Mouse (Mus musculus): ENCODE measurements around the gene Popdc2. TPM values are rescaled to one million over a fixed set of nuclear protein-coding genes. Genes with fewer than 3 reads are reported as not detected.

The Popdc2 gene
- polyA plus RNA-seq, 1 experiment from 2014 or later = 0.17 TPM

DNA sequence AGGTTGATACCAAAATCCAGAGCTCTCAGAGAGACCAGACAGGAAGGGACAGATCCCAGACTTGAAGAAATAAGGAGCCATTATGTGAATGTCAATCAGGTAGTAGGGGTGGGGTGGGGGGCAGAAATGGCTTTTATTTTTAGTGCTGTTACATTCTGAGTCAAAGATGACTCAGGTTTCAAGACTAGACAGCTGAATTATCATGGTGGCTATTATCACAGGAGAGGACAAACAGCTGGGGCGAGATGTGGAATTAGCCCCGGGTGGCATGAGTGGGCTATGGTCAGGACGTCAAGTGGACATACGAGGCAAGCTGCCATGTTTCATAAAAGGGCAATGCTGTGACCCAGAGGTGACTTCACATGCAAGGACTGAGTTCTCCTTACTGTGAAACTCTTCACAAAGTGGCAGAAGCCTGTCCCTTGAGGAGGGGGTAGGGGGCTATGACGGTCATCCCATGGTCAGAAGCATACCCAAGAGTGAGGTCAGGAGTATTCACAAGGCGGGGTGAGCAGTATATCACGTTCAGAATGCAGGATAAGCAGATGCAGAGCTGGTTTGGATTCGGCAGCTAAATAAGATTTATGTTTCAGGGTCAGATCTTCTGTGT is 27.4 kb downstream of the Popdc2 start:
- WGBS = 84% methylated on average over 8 of the region's 8 CpGs
- Histone ChIP-seq H3K4me3 (ENCODE audit: low read depth, low read length) (no peak overlapping the region), H3K27ac (ENCODE audit: low read depth, low read length) (no peak overlapping the region), H3K4me2 (ENCODE audit: low read length) (no peak overlapping the region), H3K4me1 (ENCODE audit: control insufficient read depth, insufficient read depth, low read length) (no peaks in the 10 kb centered on the region), H3K36me3 (ENCODE audit: control insufficient read depth, insufficient read depth, low read length) (no peaks in the 10 kb centered on the region), H3K27me3 (replicated peaks; ENCODE audit: control insufficient read depth, insufficient read depth, low read length) (no peaks in the 10 kb centered on the region), H3K9me3 (replicated peaks; ENCODE audit: control insufficient read depth, low read length) (no peaks in the 10 kb centered on the region), H3K9ac (ENCODE audit: low read length) (no peak overlapping the region)
- DNase-seq (ENCODE audit: low spot score) (no peak), ATAC-seq (no peak)

DNA sequence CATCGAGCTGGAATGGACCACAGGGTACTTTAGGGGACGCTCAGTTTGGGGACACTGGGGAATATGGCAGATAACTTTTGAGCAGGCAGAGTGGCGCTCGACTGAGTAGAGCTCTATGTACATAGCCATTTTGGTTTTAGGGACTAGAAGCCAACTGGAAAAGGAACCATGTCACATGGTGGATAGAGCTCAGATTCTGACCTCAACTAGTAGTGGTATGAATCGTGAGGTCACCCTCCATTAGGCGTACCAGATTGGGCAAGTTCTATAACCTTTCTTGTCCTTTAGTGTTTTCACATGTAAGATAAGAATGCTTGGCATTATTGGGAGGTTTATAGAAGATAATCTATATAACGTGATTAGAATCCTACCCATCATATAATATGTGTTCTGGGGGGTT is 28.3 kb downstream of the Popdc2 start:
- ATAC-seq (no peak), DNase-seq (ENCODE audit: low spot score) (no peak)
- Histone ChIP-seq H3K36me3 (ENCODE audit: control insufficient read depth, insufficient read depth, low read length) (no peaks in the 10 kb centered on the region), H3K9me3 (replicated peaks; ENCODE audit: control insufficient read depth, low read length) (no peaks in the 10 kb centered on the region), H3K4me3 (ENCODE audit: low read depth, low read length) (no peak overlapping the region), H3K4me2 (ENCODE audit: low read length) (no peak overlapping the region), H3K9ac (ENCODE audit: low read length) (no peak overlapping the region), H3K4me1 (ENCODE audit: control insufficient read depth, insufficient read depth, low read length) (no peaks in the 10 kb centered on the region), H3K27me3 (replicated peaks; ENCODE audit: control insufficient read depth, insufficient read depth, low read length) (no peaks in the 10 kb centered on the region), H3K27ac (ENCODE audit: low read depth, low read length) (no peak overlapping the region)
- WGBS = 89% methylated on average over 7 of the region's 7 CpGs

DNA sequence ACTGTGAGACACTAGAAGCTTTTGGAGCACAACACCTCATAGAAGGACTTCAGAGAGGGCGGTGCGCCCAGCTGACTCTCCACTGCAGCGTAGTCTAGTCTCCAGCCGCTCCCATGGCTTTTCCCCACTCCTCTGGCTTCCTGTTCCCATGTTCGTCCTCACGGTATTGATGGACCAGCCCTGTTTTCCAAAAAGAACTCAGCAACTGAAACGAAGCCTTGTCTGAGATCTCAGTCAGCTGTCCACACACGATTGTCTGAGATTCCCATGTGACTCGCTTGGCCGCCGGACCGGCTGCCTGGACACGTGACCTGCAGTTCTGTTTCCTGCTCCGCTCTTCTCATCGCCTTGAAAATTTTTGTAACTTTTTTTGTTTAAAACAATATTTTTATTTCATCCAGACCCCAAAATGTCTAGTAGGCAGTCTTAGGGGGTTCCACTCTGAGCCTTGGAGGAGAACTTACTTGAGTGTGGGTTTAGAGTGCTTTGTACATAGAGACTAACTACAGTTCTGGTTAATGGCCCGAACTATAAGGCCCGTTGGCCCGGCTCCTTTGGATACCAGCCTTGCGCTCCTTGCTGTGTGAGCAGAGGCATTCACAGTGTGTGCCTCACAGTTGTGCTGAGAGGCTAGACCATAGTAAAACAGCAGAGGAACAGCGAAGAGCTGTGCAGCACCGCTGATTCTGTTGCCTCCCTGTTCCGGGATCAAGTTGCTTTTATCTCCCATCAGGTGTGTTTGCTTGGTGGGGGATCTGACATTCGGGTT is 30.3 kb downstream of the Popdc2 start:
- DNase-seq (ENCODE audit: low spot score) (no peak), ATAC-seq (no peak)
- Histone ChIP-seq H3K4me2 (ENCODE audit: low read length) (no peak overlapping the region), H3K4me1 (ENCODE audit: control insufficient read depth, insufficient read depth, low read length) (no peaks in the 10 kb centered on the region), H3K27me3 (replicated peaks; ENCODE audit: control insufficient read depth, insufficient read depth, low read length) (no peaks in the 10 kb centered on the region), H3K27ac (ENCODE audit: low read depth, low read length) (no peak overlapping the region), H3K9ac (ENCODE audit: low read length) (no peak overlapping the region), H3K4me3 (ENCODE audit: low read depth, low read length) (no peak overlapping the region), H3K36me3 (ENCODE audit: control insufficient read depth, insufficient read depth, low read length) (no peaks in the 10 kb centered on the region), H3K9me3 (replicated peaks; ENCODE audit: control insufficient read depth, low read length) (no peaks in the 10 kb centered on the region)
- WGBS = 82% methylated on average over 23 of the region's 23 CpGs

DNA sequence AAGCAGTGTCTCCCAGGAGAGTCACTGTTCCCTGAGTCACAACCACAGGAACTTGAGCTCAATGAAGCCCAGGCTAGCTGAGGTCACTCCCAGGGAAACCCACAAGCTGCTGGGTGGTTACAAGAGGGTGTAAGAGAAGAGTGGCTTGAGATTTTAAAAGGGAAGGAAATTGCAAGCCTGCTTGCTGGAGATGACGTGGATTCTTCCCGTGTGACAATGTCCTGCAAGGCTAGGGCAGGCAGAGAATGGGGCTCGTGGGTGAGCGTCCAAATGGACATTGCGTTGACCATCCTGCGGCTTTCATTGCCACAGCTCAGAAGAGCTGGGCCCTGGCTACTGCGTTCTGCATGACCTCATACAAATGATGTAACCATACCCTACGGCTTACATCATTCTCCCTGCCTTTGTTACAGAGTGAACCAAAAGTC is 32.2 kb downstream of the Popdc2 start:
- Histone ChIP-seq H3K27me3 (replicated peaks; ENCODE audit: control insufficient read depth, insufficient read depth, low read length) (no peaks in the 10 kb centered on the region), H3K4me1 (ENCODE audit: control insufficient read depth, insufficient read depth, low read length) (peaks cover 2% of the 10 kb centered on the region; the same call in 1 of the 2 replicates), H3K9ac (ENCODE audit: low read length) (no peak overlapping the region), H3K4me3 (ENCODE audit: low read depth, low read length) (no peak overlapping the region), H3K27ac (ENCODE audit: low read depth, low read length) (no peak overlapping the region), H3K4me2 (ENCODE audit: low read length) (no peak overlapping the region), H3K36me3 (ENCODE audit: control insufficient read depth, insufficient read depth, low read length) (no peaks in the 10 kb centered on the region), H3K9me3 (replicated peaks; ENCODE audit: control insufficient read depth, low read length) (no peaks in the 10 kb centered on the region)
- WGBS = 89% methylated on average over 8 of the region's 8 CpGs
- DNase-seq (ENCODE audit: low spot score) (no peak), ATAC-seq (no peak)

- Histone ChIP-seq H3K36me3 (ENCODE audit: control insufficient read depth, insufficient read depth, low read length) (no peaks in the 10 kb centered on the region), H3K4me1 (ENCODE audit: control insufficient read depth, insufficient read depth, low read length) (peaks cover 8% of the 10 kb centered on the region; the same call in 1 of the 2 replicates), H3K4me3 (ENCODE audit: low read depth, low read length) (no peak overlapping the region), H3K27me3 (replicated peaks; ENCODE audit: control insufficient read depth, insufficient read depth, low read length) (no peaks in the 10 kb centered on the region), H3K9me3 (replicated peaks; ENCODE audit: control insufficient read depth, low read length) (no peaks in the 10 kb centered on the region), H3K4me2 (ENCODE audit: low read length) (no peak overlapping the region), H3K27ac (ENCODE audit: low read depth, low read length) (no peak overlapping the region), H3K9ac (ENCODE audit: low read length) (no peak overlapping the region)
- WGBS = 76% methylated on average over 6 of the region's 6 CpGs
- DNase-seq (ENCODE audit: low spot score) = no peak
- ATAC-seq = no peak
These were observed 33.2 kb downstream of the Popdc2 start for GRCm38 (mm10) chr16:38395060-38395730.

- Histone ChIP-seq H3K9ac (ENCODE audit: low read length) (no peak overlapping the region), H3K27ac (ENCODE audit: low read depth, low read length) (no peak overlapping the region), H3K27me3 (replicated peaks; ENCODE audit: control insufficient read depth, insufficient read depth, low read length) (no peaks in the 10 kb centered on the region), H3K36me3 (ENCODE audit: control insufficient read depth, insufficient read depth, low read length) (no peaks in the 10 kb centered on the region), H3K9me3 (replicated peaks; ENCODE audit: control insufficient read depth, low read length) (no peaks in the 10 kb centered on the region), H3K4me2 (ENCODE audit: low read length) (no peak overlapping the region), H3K4me1 (ENCODE audit: control insufficient read depth, insufficient read depth, low read length) (peaks cover 8% of the 10 kb centered on the region; the same call in 1 of the 2 replicates), H3K4me3 (ENCODE audit: low read depth, low read length) (no peak overlapping the region)
- ATAC-seq (no peak), DNase-seq (ENCODE audit: low spot score) (peak; percentile 14)
- WGBS = 75% methylated on average over 13 of the region's 13 CpGs
These were observed 34.1 kb downstream of the Popdc2 start for GRCm38 (mm10) chr16:38396155-38396554.

DNA sequence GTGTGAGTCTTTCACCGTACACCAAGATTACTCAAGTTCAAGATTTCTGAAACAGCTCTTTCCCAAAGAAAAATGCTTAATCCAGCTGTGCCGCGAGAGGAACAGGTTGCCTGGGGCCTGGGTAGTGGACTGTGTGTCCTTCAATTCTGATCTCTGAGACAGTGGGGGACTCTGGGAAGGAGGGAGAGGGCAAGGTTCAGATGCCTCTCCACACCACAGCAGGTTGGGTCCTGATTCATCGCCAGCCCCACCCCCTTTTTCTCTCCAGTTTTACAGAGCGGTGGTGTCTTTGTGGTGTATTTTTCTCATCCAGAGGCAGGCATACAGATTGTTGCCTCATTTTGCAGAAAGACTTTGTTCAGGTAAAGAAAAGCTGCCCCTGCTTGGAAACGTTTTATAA is 36.3 kb downstream of the Popdc2 start:
- DNase-seq (ENCODE audit: low spot score) (no peak), ATAC-seq (no peak)
- Histone ChIP-seq H3K4me1 (ENCODE audit: control insufficient read depth, insufficient read depth, low read length) (peaks cover 8% of the 10 kb centered on the region; the same call in 1 of the 2 replicates), H3K27me3 (replicated peaks; ENCODE audit: control insufficient read depth, insufficient read depth, low read length) (no peaks in the 10 kb centered on the region), H3K36me3 (ENCODE audit: control insufficient read depth, insufficient read depth, low read length) (no peaks in the 10 kb centered on the region), H3K9ac (ENCODE audit: low read length) (no peak overlapping the region), H3K4me2 (ENCODE audit: low read length) (no peak overlapping the region), H3K9me3 (replicated peaks; ENCODE audit: control insufficient read depth, low read length) (no peaks in the 10 kb centered on the region), H3K27ac (ENCODE audit: low read depth, low read length) (no peak overlapping the region), H3K4me3 (ENCODE audit: low read depth, low read length) (no peak overlapping the region)
- WGBS = 84% methylated on average over 6 of the region's 6 CpGs

- no peak for DNase-seq (ENCODE audit: low spot score)
- no peaks in the 10 kb centered on the region for H3K36me3 ChIP-seq (ENCODE audit: control insufficient read depth, insufficient read depth, low read length)
- 0 out of 2 replicates have a peak, but pooled peaks have one; percentile 6 for ATAC-seq
- no peaks in the 10 kb centered on the region for H3K9me3 ChIP-seq (replicated peaks; ENCODE audit: control insufficient read depth, low read length)
- H3K27ac ChIP-seq (ENCODE audit: low read depth, low read length) = no peak overlapping the region
- peaks cover 8% of the 10 kb centered on the region; the same call in 1 of the 2 replicates for H3K4me1 ChIP-seq (ENCODE audit: control insufficient read depth, insufficient read depth, low read length)
- peak overlapping the region; percentile 64 for H3K4me2 ChIP-seq (ENCODE audit: low read length)
- H3K4me3 ChIP-seq (ENCODE audit: low read depth, low read length) = no peak overlapping the region
- H3K27me3 ChIP-seq (replicated peaks; ENCODE audit: control insufficient read depth, insufficient read depth, low read length) = no peaks in the 10 kb centered on the region
- 76% methylated on average over 3 of the region's 3 CpGs for WGBS
- peak overlapping the region; percentile 64; the same call in 1 of the 2 replicates for H3K9ac ChIP-seq (ENCODE audit: low read length)
These were observed 37.1 kb downstream of the Popdc2 start for GRCm38 (mm10) chr16:38399076-38399475.

Data from forebrain, embryonic 14.5 days (tissue).